Mouse (Mus musculus) adipose tissue, adult 10 weeks (tissue): Measurements from ENCODE around the gene Hes5. TPM values are rescaled to one million over a fixed set of nuclear protein-coding genes. Genes with fewer than 3 reads are reported as not detected.

Experiments
- polyA plus RNA-seq: library from polyadenylated mRNA; stranded (reverse); fragments of 350-450 nt; fragmentation: Illumina TruSeq; extraction: RNeasy Lipid Tissue Mini Kit (QIAGEN cat#74804); gene quantifications from one replicate; pipeline ENCODE4 v1.2.3, GENCODE M21; 2014; ENCODE audit warnings: low read depth, low replicate concordance

The Hes5 gene
- polyA plus RNA-seq = not detected

DNA sequence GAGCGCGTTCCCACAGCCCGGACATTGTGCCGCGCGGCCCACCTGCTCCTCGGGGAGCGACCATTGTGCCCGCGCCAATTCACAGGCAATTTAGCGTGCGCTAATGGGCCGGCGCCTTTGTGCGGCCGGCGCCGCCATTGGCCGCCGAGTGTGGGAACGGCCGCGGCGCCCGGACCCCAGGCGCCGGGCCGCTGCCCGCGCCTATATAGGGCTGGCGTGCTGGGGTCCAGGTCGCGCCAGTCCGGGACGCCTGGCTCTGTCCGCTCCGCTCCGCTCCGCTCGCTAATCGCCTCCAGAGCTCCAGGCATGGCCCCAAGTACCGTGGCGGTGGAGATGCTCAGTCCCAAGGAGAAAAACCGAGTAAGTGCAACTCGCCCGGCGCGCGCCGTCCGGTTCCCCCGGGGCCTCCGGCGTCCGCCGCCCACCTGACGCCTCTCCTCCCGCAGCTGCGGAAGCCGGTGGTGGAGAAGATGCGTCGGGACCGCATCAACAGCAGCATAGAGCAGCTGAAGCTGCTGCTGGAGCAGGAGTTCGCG, at the start of gene Hes5:
Gene Hes5 (plus strand): TSS at position 234 of the 536 bp plus-strand sequence.

DNA sequence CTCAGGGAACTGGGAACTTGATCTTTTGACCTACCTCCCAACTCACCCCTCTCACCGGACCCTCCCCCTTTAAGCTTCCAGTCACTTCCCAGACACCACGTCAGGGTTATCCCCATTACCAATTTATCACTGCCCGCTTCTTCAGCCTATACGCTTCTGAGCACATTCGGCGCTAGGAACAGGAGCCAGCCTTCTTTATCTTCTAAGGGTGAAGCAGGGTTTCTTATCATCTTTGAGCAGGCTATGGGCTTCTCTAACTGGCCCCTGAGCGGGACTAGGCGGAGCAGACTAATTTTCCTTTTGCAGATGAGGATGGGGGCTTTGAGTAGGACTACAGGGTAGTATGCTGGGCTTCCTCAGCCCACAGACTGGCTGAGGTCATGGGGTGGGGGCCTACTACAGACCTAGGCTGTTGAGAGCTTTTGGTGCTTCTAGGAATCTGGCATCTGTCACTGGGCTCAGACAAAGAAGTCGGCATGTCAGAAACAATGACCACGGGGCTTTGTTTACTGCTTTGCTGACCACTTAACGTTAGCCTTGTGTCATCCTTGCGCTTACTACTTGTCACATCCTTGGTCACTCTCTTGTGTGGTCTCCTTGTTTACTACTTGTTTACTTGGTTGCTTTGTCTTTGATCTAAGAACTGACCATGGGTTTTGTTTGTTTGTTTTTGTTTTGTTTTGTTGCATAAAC, 32.2 kb upstream of the Hes5 start, which contains the start of gene Tnfrsf14:
Gene Tnfrsf14 (minus strand): TSS at position 169 of the 693 bp plus-strand sequence.

DNA sequence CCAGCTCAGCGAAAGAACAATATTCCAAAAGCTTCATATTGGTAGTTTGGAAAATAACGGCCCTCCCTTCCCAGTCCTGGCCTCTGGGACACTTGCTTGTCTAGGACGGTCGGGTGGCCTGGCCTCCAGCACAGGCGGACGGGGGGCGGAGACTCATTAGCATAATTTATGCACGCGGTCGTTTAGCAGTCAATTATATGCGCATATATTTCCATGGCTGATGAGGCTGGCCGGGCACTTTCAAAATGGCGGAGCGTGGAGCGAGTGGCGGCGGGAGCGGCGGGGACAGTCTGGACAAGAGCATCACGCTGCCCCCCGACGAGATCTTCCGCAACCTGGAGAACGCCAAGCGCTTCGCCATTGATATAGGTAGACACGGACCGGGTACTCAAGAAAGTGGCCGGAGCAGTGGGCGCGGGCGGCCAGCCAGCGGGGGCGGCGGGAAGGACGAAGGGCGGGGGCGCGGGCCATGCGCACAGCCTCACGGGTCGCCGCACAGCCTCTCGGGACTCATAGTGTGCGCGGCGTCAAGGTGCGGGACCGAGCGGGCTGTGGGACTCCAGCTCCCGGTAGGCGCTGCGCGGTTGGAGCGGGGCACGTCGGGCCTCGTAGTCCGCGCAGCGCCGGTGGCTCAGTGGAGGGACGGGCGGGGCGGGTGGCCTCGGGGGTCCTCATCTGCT, 3.3 kb downstream of the Hes5 start, which contains the start of gene Pank4:
Gene Pank4 (plus strand): TSS at position 223 of the 680 bp plus-strand sequence.

Other genes starting within 250 kb of the Hes5 start
- 0.96 TPM for gene Ttc34, start 123.5 kb upstream of the Hes5 start, polyA plus RNA-seq
- gene Mmel1, start 91.3 kb upstream of the Hes5 start, polyA plus RNA-seq = 1.8 TPM
- gene Fam213b, start 61.8 kb upstream of the Hes5 start, polyA plus RNA-seq = 72.2 TPM
- 10.2 TPM for gene Tnfrsf14, start 32.4 kb upstream of the Hes5 start, polyA plus RNA-seq
- gene Pank4, start 3.2 kb downstream of the Hes5 start, polyA plus RNA-seq = 20.7 TPM
- 3.6 TPM for gene Plch2, start 95.9 kb downstream of the Hes5 start, polyA plus RNA-seq
- gene Pex10, start 106.1 kb downstream of the Hes5 start, polyA plus RNA-seq = 12.5 TPM
- gene Rer1, start 125.5 kb downstream of the Hes5 start, polyA plus RNA-seq = 113 TPM
- 10.9 TPM for gene Morn1, start 125.7 kb downstream of the Hes5 start, polyA plus RNA-seq